Mouse (Mus musculus) right cerebral cortex, postnatal 14 days (tissue): ENCODE measurements around the gene Gpd2.

Experiments used
- DNase-seq: peaks from one replicate; pipeline ENCODE4 v3.0.0; 2022

Gene Gpd2

GRCm38 (mm10) chr2:57396061-57396460 lies 158.6 kb downstream of the Gpd2 start:
- DNase-seq = no peak

- DNase-seq = no peak
Measured at GRCm38 (mm10) chr2:57397727-57398126, 160.3 kb downstream of the Gpd2 start.

GRCm38 (mm10) chr2:57407414-57408019 lies 170.1 kb downstream of the Gpd2 start:
- DNase-seq = no peak

GRCm38 (mm10) chr2:57408413-57408812 lies 171.0 kb downstream of the Gpd2 start:
- no peak for DNase-seq

- DNase-seq = no peak
Measured at GRCm38 (mm10) chr2:57411551-57411950, 174.1 kb downstream of the Gpd2 start.

- DNase-seq = no peak
Measured at GRCm38 (mm10) chr2:57414550-57415160, 177.2 kb downstream of the Gpd2 start.

- DNase-seq = no peak
Measured at GRCm38 (mm10) chr2:57416711-57417110, 179.3 kb downstream of the Gpd2 start.
